Mouse (Mus musculus) bone marrow macrophage, adult 2 months (primary cell): ENCODE measurements around the gene Ccl25.

Experiments used
- CTCF ChIP-seq: IDR thresholded peaks from 2 replicates; pipeline ENCODE4 v1.5.1; 2012; ENCODE audit warnings: low read depth, mild to moderate bottlenecking, low read length, moderate library complexity
- POLR2A ChIP-seq: IDR thresholded peaks from 2 replicates; pipeline ENCODE4 v1.6.1; 2012; ENCODE audit warnings: mild to moderate bottlenecking, low read depth, low read length, borderline replicate concordance

- TF ChIP-seq CTCF = no peak
- TF ChIP-seq POLR2A = no peak
Observed at GRCm38 (mm10) chr8:4404880-4405261, 79.9 kb downstream of the Ccl25 start.
